Mouse (Mus musculus) lung, embryonic 16.5 days (tissue): ENCODE data around the gene Sim1. TPM values are rescaled to one million over a fixed set of nuclear protein-coding genes. Genes with fewer than 3 reads are reported as not detected.

ENCODE experiments used
- ATAC-seq: fragments of 200-750 bp; cut with Nextera tagmentation; 2 replicates; pipeline ENCODE4 v1.8.0; 2017; ENCODE audit warnings: low read depth, mild to moderate bottlenecking, moderate library complexity
- H3K27ac ChIP-seq: fragments of 300-500 bp; sonication (generic); 2 replicates; pipeline ENCODE4 v1.5.1; 2014; ENCODE audit warnings: mild to moderate bottlenecking, control low read depth, low read length
- H3K27me3 ChIP-seq: fragments of 300-500 bp; sonication (generic); 2 replicates; pipeline ENCODE4 v1.6.1; 2014; ENCODE audit warnings: low read depth, low read length, mixed read lengths; ENCODE audit not compliant: control insufficient read depth, insufficient read depth
- H3K36me3 ChIP-seq: fragments of 300-500 bp; sonication (generic); 2 replicates; pipeline ENCODE4 v1.6.1; 2014; ENCODE audit warnings: low read length; ENCODE audit not compliant: control insufficient read depth, insufficient read depth
- H3K4me1 ChIP-seq: fragments of 300-500 bp; sonication (generic); replicated peaks from 2 replicates; pipeline ENCODE4 v1.6.1; 2014; ENCODE audit warnings: low read length, mixed read lengths; ENCODE audit not compliant: control insufficient read depth, insufficient read depth
- H3K4me2 ChIP-seq: fragments of 300-500 bp; sonication (generic); 2 replicates; pipeline ENCODE4 v1.6.1; 2014; ENCODE audit warnings: low read depth, low read length, control low read depth
- H3K4me3 ChIP-seq: fragments of 300-500 bp; sonication (generic); 2 replicates; pipeline ENCODE4 v1.5.1; 2014; ENCODE audit warnings: mild to moderate bottlenecking, low read length, control low read depth
- H3K9ac ChIP-seq: fragments of 300-500 bp; sonication (generic); 2 replicates; pipeline ENCODE4 v1.6.1; 2014; ENCODE audit warnings: low read length, control low read depth
- H3K9me3 ChIP-seq: fragments of 300-500 bp; sonication (generic); 2 replicates; pipeline ENCODE4 v1.6.1; 2016; ENCODE audit warnings: low read length; ENCODE audit not compliant: control insufficient read depth
- WGBS: fragments of 180-500 bp; shearing (Covaris S2); extraction: QIAGEN DNeasy Blood & Tissue Kit; methylation state at CpG from one replicate; pipeline ENCODE4 v1.1.7; 2014; 5-methylcytosine and 5-hydroxymethylcytosine counted together
- polyA plus RNA-seq: library from polyadenylated mRNA; unstranded; fragments of >200 nt; fragmentation: Nextera tagmentation; extraction: Ambion mirVana; gene quantifications from 2 replicates; pipeline ENCODE4 v1.2.1, GENCODE M21; 2015

The Sim1 gene
- polyA plus RNA-seq, 1 experiment from 2014 or later, result not detected

- H3K9ac ChIP-seq, result no peak overlapping the region
- no peak overlapping the region for H3K27ac ChIP-seq
- no peak overlapping the region for H3K4me2 ChIP-seq
These were observed 6.4 kb downstream of the Sim1 start for GRCm38 (mm10) chr10:50900746-50901600.

GRCm38 (mm10) chr10:50901601-50902475 lies 7.3 kb downstream of the Sim1 start:
- Histone ChIP-seq H3K4me3 (no peak overlapping the region), H3K36me3 (no peaks in the 10 kb centered on the region), H3K27ac (no peak overlapping the region), H3K9ac (no peak overlapping the region), H3K27me3 (peaks cover 78% of the 10 kb centered on the region), H3K4me1 (no peaks in the 10 kb centered on the region; the same call in 1 of the 2 replicates), H3K4me2 (no peak overlapping the region), H3K9me3 (no peaks in the 10 kb centered on the region)
- ATAC-seq, result no peak
- WGBS, result 2% methylated on average over 19 of the region's 19 CpGs

More at GRCm38 (mm10) chr10:50900746-50901600, 6.4 kb downstream of the Sim1 start:
- Histone ChIP-seq H3K4me3 (0 out of 2 replicates have a peak overlapping the region, but pooled peaks have one; percentile 4), H3K4me1 (no peaks in the 10 kb centered on the region; the same call in 1 of the 2 replicates), H3K36me3 (no peaks in the 10 kb centered on the region), H3K9me3 (no peaks in the 10 kb centered on the region), H3K27me3 (peaks cover 78% of the 10 kb centered on the region)
- 1% methylated on average over 42 of the region's 42 CpGs for WGBS
- no peak for ATAC-seq

GRCm38 (mm10) chr10:50902741-50903715 lies 8.5 kb downstream of the Sim1 start:
- H3K36me3 ChIP-seq, result no peaks in the 10 kb centered on the region
- H3K4me1 ChIP-seq, result no peaks in the 10 kb centered on the region; the same call in 1 of the 2 replicates
- under 1% methylated on average over 43 of the region's 43 CpGs for WGBS
- peak; percentile 24; the same call in 1 of the 2 replicates for ATAC-seq
- no peak overlapping the region for H3K9ac ChIP-seq
- no peak overlapping the region for H3K4me2 ChIP-seq
- H3K4me3 ChIP-seq, result no peak overlapping the region
- no peak overlapping the region for H3K27ac ChIP-seq
- no peaks in the 10 kb centered on the region for H3K9me3 ChIP-seq
- peaks cover 82% of the 10 kb centered on the region for H3K27me3 ChIP-seq

GRCm38 (mm10) chr10:50903846-50904763 lies 9.6 kb downstream of the Sim1 start:
- Histone ChIP-seq H3K4me3 (no peak overlapping the region), H3K27ac (no peak overlapping the region), H3K9ac (no peak overlapping the region), H3K36me3 (no peaks in the 10 kb centered on the region), H3K4me1 (no peaks in the 10 kb centered on the region; the same call in 1 of the 2 replicates), H3K4me2 (no peak overlapping the region), H3K27me3 (peaks cover 85% of the 10 kb centered on the region), H3K9me3 (no peaks in the 10 kb centered on the region)
- ATAC-seq, result no peak; the same call in 1 of the 2 replicates
- 4% methylated on average over 26 of the region's 26 CpGs for WGBS

GRCm38 (mm10) chr10:50904764-50905701 lies 10.5 kb downstream of the Sim1 start:
- no peaks in the 10 kb centered on the region for H3K9me3 ChIP-seq
- H3K36me3 ChIP-seq, result no peaks in the 10 kb centered on the region
- no peak overlapping the region for H3K9ac ChIP-seq
- H3K4me1 ChIP-seq, result no peaks in the 10 kb centered on the region; the same call in 1 of the 2 replicates
- no peak overlapping the region for H3K4me3 ChIP-seq
- H3K27me3 ChIP-seq, result peaks cover 92% of the 10 kb centered on the region
- no peak overlapping the region for H3K27ac ChIP-seq
- no peak for ATAC-seq
- no peak overlapping the region for H3K4me2 ChIP-seq
- 10% methylated on average over 29 of the region's 29 CpGs for WGBS

- H3K4me1 ChIP-seq, result no peaks in the 10 kb centered on the region; the same call in 1 of the 2 replicates
- no peak overlapping the region for H3K27ac ChIP-seq
- no peaks in the 10 kb centered on the region for H3K9me3 ChIP-seq
- peak overlapping the region; percentile 33 for H3K4me2 ChIP-seq
- peak overlapping the region; percentile 31 for H3K4me3 ChIP-seq
- WGBS, result 4% methylated on average over 16 of the region's 16 CpGs
- no peak overlapping the region for H3K9ac ChIP-seq
- no peak for ATAC-seq
- no peaks in the 10 kb centered on the region for H3K36me3 ChIP-seq
- peaks cover 67% of the 10 kb centered on the region for H3K27me3 ChIP-seq
These were observed 15.8 kb downstream of the Sim1 start for GRCm38 (mm10) chr10:50910400-50910799.

GRCm38 (mm10) chr10:50910861-50911410 lies 16.4 kb downstream of the Sim1 start:
- Histone ChIP-seq H3K4me1 (no peaks in the 10 kb centered on the region; the same call in 1 of the 2 replicates), H3K27me3 (peaks cover 62% of the 10 kb centered on the region), H3K4me2 (peak overlapping the region; percentile 33), H3K9ac (no peak overlapping the region), H3K9me3 (no peaks in the 10 kb centered on the region), H3K4me3 (peak overlapping the region; percentile 31), H3K27ac (no peak overlapping the region), H3K36me3 (no peaks in the 10 kb centered on the region)
- WGBS, result 6% methylated on average over 12 of the region's 12 CpGs
- ATAC-seq, result peak; percentile 59; the same call in 1 of the 2 replicates
